Mouse (Mus musculus) granulocyte monocyte progenitor cell, adult 5-6 weeks (primary cell): Measurements from ENCODE around the gene Tubgcp2. TPM values are rescaled to one million over a fixed set of nuclear protein-coding genes. Genes with fewer than 3 reads are reported as not detected.

Experiments used
- ATAC-seq: replicated peaks from 2 replicates; pipeline ENCODE4 v1.8.0; 2016; ENCODE audit warnings: mild to moderate bottlenecking, moderate TSS enrichment, inconsistent platforms; ENCODE audit not compliant: poor library complexity, severe bottlenecking
- total RNA-seq, 2 experiments: library from RNA; stranded (forward) in 1 of 2; stranded (reverse) in 1 of 2; fragments of 200-712, 200-1000 nt in 1 of 2; fragments of >200 nt in 1 of 2; fragmentation: Nextera tagmentation in 1 of 2; gene quantifications; 2 replicates each; pipeline ENCODE4 v1.2.3; 2014 to 2017

Gene Tubgcp2
- total RNA-seq (2014; fragmentation: Nextera tagmentation) (19.2 and 34.8 TPM in 2 replicates), total RNA-seq (2017) (36.3 and 40.4 TPM in 2 replicates)

- ATAC-seq = peak; percentile 93
Observed at GRCm38 (mm10) chr7:140036281-140037170, at the start of gene Tubgcp2, which contains the start of gene Zfp511. Tubgcp2 (minus strand) TSS chr7:140036669. Zfp511 (plus strand) TSS chr7:140036391.

- ATAC-seq = peak; percentile 63
Observed at GRCm38 (mm10) chr7:140082242-140082678, 45.8 kb upstream of the Tubgcp2 start, which contains the start of gene Caly. Caly (minus strand) TSS chr7:140082548.

GRCm38 (mm10) chr7:140081408-140082241, 45.2 kb upstream of the Tubgcp2 start:
- no peak for ATAC-seq

GRCm38 (mm10) chr7:140080503-140081156, 44.2 kb upstream of the Tubgcp2 start:
- peak; percentile 55 for ATAC-seq

- peak; percentile 63 for ATAC-seq
Observed at GRCm38 (mm10) chr7:140078711-140079110, 42.2 kb upstream of the Tubgcp2 start.

- ATAC-seq = peak; percentile 54
Observed at GRCm38 (mm10) chr7:140077698-140078097, 41.2 kb upstream of the Tubgcp2 start.

- ATAC-seq = peak; percentile 39
Observed at GRCm38 (mm10) chr7:140070042-140070711, 33.7 kb upstream of the Tubgcp2 start.

GRCm38 (mm10) chr7:140067397-140067796, 30.9 kb upstream of the Tubgcp2 start:
- no peak for ATAC-seq

GRCm38 (mm10) chr7:140063092-140063491, 26.6 kb upstream of the Tubgcp2 start:
- ATAC-seq = peak; percentile 65

GRCm38 (mm10) chr7:140062307-140062706, 25.8 kb upstream of the Tubgcp2 start:
- ATAC-seq = peak; percentile 43; the same call in 1 of the 2 replicates

- ATAC-seq = no peak
Observed at GRCm38 (mm10) chr7:140061832-140062130, 25.3 kb upstream of the Tubgcp2 start.

GRCm38 (mm10) chr7:140060936-140061831, 24.7 kb upstream of the Tubgcp2 start:
- peak; percentile 24 for ATAC-seq

- ATAC-seq = no peak
Observed at GRCm38 (mm10) chr7:140059601-140060000, 23.1 kb upstream of the Tubgcp2 start.

- ATAC-seq = no peak
Observed at GRCm38 (mm10) chr7:140058528-140058927, 22.1 kb upstream of the Tubgcp2 start.

- peak; percentile 41 for ATAC-seq
Observed at GRCm38 (mm10) chr7:140057413-140058407, 21.2 kb upstream of the Tubgcp2 start.

- ATAC-seq = no peak
Observed at GRCm38 (mm10) chr7:140054124-140054523, 17.7 kb upstream of the Tubgcp2 start.

- peak; percentile 52 for ATAC-seq
Observed at GRCm38 (mm10) chr7:140049115-140049689, 12.7 kb upstream of the Tubgcp2 start.
